Mouse (Mus musculus) central nervous system, embryonic 11.5 days (tissue): ENCODE data around the gene Hnrnpa3. TPM values are rescaled to one million over a fixed set of nuclear protein-coding genes. Genes with fewer than 3 reads are reported as not detected.

ENCODE experiments used
- polyA plus RNA-seq: library from polyadenylated mRNA; depleted of rRNA; stranded (reverse); fragments of >200 nt; gene quantifications from 2 replicates; pipeline ENCODE4 v1.2.3, GENCODE M21; 2012; rRNA removed

Hnrnpa3 gene
- 1,111 and 2,451 TPM in 2 replicates for polyA plus RNA-seq

GRCm38 (mm10) chr2:75658727-75659628 lies at the start of gene Hnrnpa3:
Gene Hnrnpa3 (plus strand): TSS chr2:75659261.

GRCm38 (mm10) chr2:75704234-75705161 lies 45.4 kb downstream of the Hnrnpa3 start, which contains the start of gene Nfe2l2:
Gene Nfe2l2 (minus strand): TSS chr2:75704641.

Other genes with a start within 250 kb of the Hnrnpa3 start
- 14.8 and 22.9 TPM in 2 replicates for gene Nfe2l2, start 45.4 kb downstream of the Hnrnpa3 start, polyA plus RNA-seq
- 24.8 and 28.7 TPM in 2 replicates for gene Agps, start 172.9 kb downstream of the Hnrnpa3 start, polyA plus RNA-seq